Mouse (Mus musculus) midbrain, embryonic 11.5 days (tissue): Measurements from ENCODE around the gene Hist1h2ap. TPM values are rescaled to one million over a fixed set of nuclear protein-coding genes. Genes with fewer than 3 reads are reported as not detected.
"Not testable (repeated sequence)": the region's sequence is repeated elsewhere in the genome, so short reads cannot be mapped to it uniquely, and the experiment has no call there.

Source experiments
- ATAC-seq: fragments of 200-750 bp; cut with Nextera tagmentation; 2 replicates; pipeline ENCODE4 v1.8.0; 2017; ENCODE audit warnings: moderate TSS enrichment, moderate library complexity; ENCODE audit not compliant: low FRiP score
- DNase-seq: peaks from one replicate; pipeline ENCODE4 v3.0.0; 2015; ENCODE audit warnings: low spot score; ENCODE audit errors: missing footprints
- H3K27ac ChIP-seq: fragments of 300-500 bp; sonication (generic); 2 replicates; pipeline ENCODE4 v1.5.1; 2014; ENCODE audit warnings: low read depth, low read length
- H3K27me3 ChIP-seq: fragments of 300-500 bp; sonication (generic); 2 replicates; pipeline ENCODE4 v1.6.1; 2014; ENCODE audit warnings: mild to moderate bottlenecking, low read length, moderate library complexity, mixed read lengths; ENCODE audit not compliant: control insufficient read depth, insufficient read depth
- H3K36me3 ChIP-seq: fragments of 300-500 bp; sonication (generic); 2 replicates; pipeline ENCODE4 v1.6.1; 2014; ENCODE audit warnings: mild to moderate bottlenecking, low read length, moderate library complexity, mixed read lengths; ENCODE audit not compliant: control insufficient read depth, insufficient read depth
- H3K4me1 ChIP-seq: fragments of 300-500 bp; sonication (generic); 2 replicates; pipeline ENCODE4 v1.6.1; 2014; ENCODE audit warnings: low read length; ENCODE audit not compliant: control insufficient read depth, insufficient read depth
- H3K4me2 ChIP-seq: fragments of 300-500 bp; sonication (generic); 2 replicates; pipeline ENCODE4 v1.6.1; 2014; ENCODE audit warnings: mild to moderate bottlenecking, moderate library complexity
- H3K4me3 ChIP-seq: fragments of 300-500 bp; sonication (generic); 2 replicates; pipeline ENCODE4 v1.5.1; 2014; ENCODE audit warnings: low read depth, low read length
- H3K9ac ChIP-seq: fragments of 300-500 bp; sonication (generic); 2 replicates; pipeline ENCODE4 v1.6.1; 2014; ENCODE audit warnings: low read length
- H3K9me3 ChIP-seq: fragments of 300-500 bp; sonication (generic); 2 replicates; pipeline ENCODE4 v1.6.1; 2016; ENCODE audit warnings: low read length; ENCODE audit not compliant: control insufficient read depth
- WGBS: fragments of 180-500 bp; shearing (Covaris S2); extraction: QIAGEN DNeasy Blood & Tissue Kit; methylation state at CpG from one replicate; pipeline ENCODE4 v1.1.7; 2014; 5-methylcytosine and 5-hydroxymethylcytosine counted together
- polyA plus RNA-seq: library from polyadenylated mRNA; unstranded; fragments of >200 nt; fragmentation: Nextera tagmentation; extraction: Ambion mirVana; gene quantifications from 2 replicates; pipeline ENCODE4 v1.2.1, GENCODE M21; 2014

The Hist1h2ap gene
- polyA plus RNA-seq, 1 experiment from 2014 or later, result 6,009 TPM

- H3K4me3 ChIP-seq, H3K36me3 ChIP-seq, H3K9ac ChIP-seq, H3K9me3 ChIP-seq, H3K27ac ChIP-seq, ATAC-seq, H3K27me3 ChIP-seq, DNase-seq, H3K4me1 ChIP-seq, H3K4me2 ChIP-seq: not testable (repeated sequence)
- 76% methylated on average over 6 of the region's 16 CpGs for WGBS
These were observed 13.0 kb downstream of the Hist1h2ap start for GRCm38 (mm10) chr13:21820082-21820890.

GRCm38 (mm10) chr13:21812092-21812491 is 21.2 kb downstream of the Hist1h2ap start:
- WGBS, result 0% methylated on average over 10 of the region's 14 CpGs
- H3K27me3 ChIP-seq, H3K4me1 ChIP-seq, DNase-seq, H3K9me3 ChIP-seq, H3K9ac ChIP-seq, H3K36me3 ChIP-seq, H3K4me2 ChIP-seq, H3K4me3 ChIP-seq, H3K27ac ChIP-seq: not testable (repeated sequence)
- peak; percentile 68 for ATAC-seq

GRCm38 (mm10) chr13:21811539-21811938 is 21.8 kb downstream of the Hist1h2ap start, which contains the start of gene Hist1h4m:
Gene Hist1h4m (plus strand): TSS chr13:21811746.
- H3K36me3 ChIP-seq, H3K27ac ChIP-seq, H3K4me2 ChIP-seq, H3K4me1 ChIP-seq, H3K27me3 ChIP-seq, H3K4me3 ChIP-seq, H3K9ac ChIP-seq, DNase-seq, H3K9me3 ChIP-seq: not testable (repeated sequence)
- no CpG with 5 or more reads among the region's 24 CpGs for WGBS
- peak; percentile 60 for ATAC-seq

- not testable (repeated sequence) for H3K27me3 ChIP-seq, H3K9ac ChIP-seq, H3K36me3 ChIP-seq, H3K27ac ChIP-seq, H3K9me3 ChIP-seq, H3K4me3 ChIP-seq, DNase-seq, H3K4me2 ChIP-seq, H3K4me1 ChIP-seq
- no CpG with 5 or more reads among the region's 8 CpGs for WGBS
- peak; percentile 55 for ATAC-seq
These were observed 22.2 kb downstream of the Hist1h2ap start for GRCm38 (mm10) chr13:21811074-21811473.

- H3K4me3 ChIP-seq, H3K36me3 ChIP-seq, H3K9ac ChIP-seq, H3K27ac ChIP-seq, H3K9me3 ChIP-seq, DNase-seq, H3K4me1 ChIP-seq, H3K4me2 ChIP-seq, H3K27me3 ChIP-seq: not testable (repeated sequence)
- ATAC-seq, result peak; percentile 97
- no CpG with 5 or more reads among the region's 23 CpGs for WGBS
These were observed 23.2 kb downstream of the Hist1h2ap start, which contains the start of the genes Hist1h2bq and Hist1h2ao for GRCm38 (mm10) chr13:21810073-21810472. Gene Hist1h2bq (minus strand): TSS chr13:21810197. Gene Hist1h2ao (plus strand): TSS chr13:21810465.

GRCm38 (mm10) chr13:21803058-21803457 is 30.2 kb downstream of the Hist1h2ap start:
- not testable (repeated sequence) for H3K4me1 ChIP-seq

GRCm38 (mm10) chr13:21797163-21797562 is 36.1 kb downstream of the Hist1h2ap start:
- not testable (repeated sequence) for H3K4me2 ChIP-seq, H3K4me3 ChIP-seq, H3K36me3 ChIP-seq, H3K27me3 ChIP-seq, H3K27ac ChIP-seq, DNase-seq, H3K9ac ChIP-seq, H3K4me1 ChIP-seq, ATAC-seq, H3K9me3 ChIP-seq

More at GRCm38 (mm10) chr13:21803058-21803457, 30.2 kb downstream of the Hist1h2ap start:
- peak; percentile 75; the same call in 1 of the 2 replicates for ATAC-seq
- not testable (repeated sequence) for H3K4me2 ChIP-seq, DNase-seq, H3K27me3 ChIP-seq, H3K36me3 ChIP-seq, H3K9me3 ChIP-seq, H3K27ac ChIP-seq, H3K4me3 ChIP-seq, H3K9ac ChIP-seq
- no CpG with 5 or more reads among the region's 4 CpGs for WGBS

GRCm38 (mm10) chr13:21795584-21795983 is 37.7 kb downstream of the Hist1h2ap start:
- Histone ChIP-seq H3K4me1 (peaks cover 5% of the 10 kb centered on the region; the same call in 1 of the 2 replicates), H3K4me3 (no peak overlapping the region), H3K27ac (no peak overlapping the region), H3K9ac (no peak overlapping the region), H3K27me3 (no peaks in the 10 kb centered on the region), H3K36me3 (no peaks in the 10 kb centered on the region), H3K9me3 (no peaks in the 10 kb centered on the region), H3K4me2 (no peak overlapping the region)
- DNase-seq (no peak), ATAC-seq (no peak)
- WGBS, result 92% methylated on average over 7 of the region's 7 CpGs

GRCm38 (mm10) chr13:21790601-21791283 is 42.6 kb downstream of the Hist1h2ap start:
- ATAC-seq, result no peak
- DNase-seq, result peak; percentile 92
- no peaks in the 10 kb centered on the region for H3K27me3 ChIP-seq
- H3K36me3 ChIP-seq, result no peaks in the 10 kb centered on the region
- peak overlapping the region; percentile 44 for H3K9ac ChIP-seq
- H3K9me3 ChIP-seq, result no peaks in the 10 kb centered on the region
- H3K4me2 ChIP-seq, result peak overlapping the region; percentile 34; the same call in 1 of the 2 replicates
- peak overlapping the region; percentile 4; the same call in 1 of the 2 replicates for H3K4me3 ChIP-seq
- peaks cover 18% of the 10 kb centered on the region for H3K4me1 ChIP-seq
- 7% methylated on average over 18 of the region's 18 CpGs for WGBS
- H3K27ac ChIP-seq, result no peak overlapping the region
